Mouse (Mus musculus) lung, embryonic 15.5 days (tissue): Measurements from ENCODE around the gene Fam129c. TPM values are rescaled to one million over a fixed set of nuclear protein-coding genes. Genes with fewer than 3 reads are reported as not detected.

Experiments used
- ATAC-seq: fragments of 200-750 bp; cut with Nextera tagmentation; 2 replicates; pipeline ENCODE4 v1.8.0; 2017; ENCODE audit warnings: moderate number of reproducible peaks, borderline replicate concordance; ENCODE audit not compliant: low FRiP score, low TSS enrichment; ENCODE audit errors: extremely low read depth
- H3K27ac ChIP-seq: fragments of 300-500 bp; sonication (generic); 2 replicates; pipeline ENCODE4 v1.5.1; 2015; ENCODE audit warnings: moderate library complexity, mild to moderate bottlenecking, inconsistent platforms
- H3K27me3 ChIP-seq: fragments of 300-500 bp; sonication (generic); 2 replicates; pipeline ENCODE4 v1.6.1; 2015; ENCODE audit warnings: inconsistent platforms
- H3K36me3 ChIP-seq: fragments of 300-500 bp; sonication (generic); 2 replicates; pipeline ENCODE4 v1.6.1; 2015; ENCODE audit warnings: inconsistent platforms
- H3K4me1 ChIP-seq: fragments of 300-500 bp; sonication (generic); 2 replicates; pipeline ENCODE4 v1.6.1; 2015; ENCODE audit warnings: inconsistent platforms
- H3K4me2 ChIP-seq: fragments of 300-500 bp; sonication (generic); 2 replicates; pipeline ENCODE4 v1.6.1; 2015; ENCODE audit warnings: inconsistent platforms, mild to moderate bottlenecking, moderate library complexity
- H3K4me3 ChIP-seq: fragments of 300-500 bp; sonication (generic); 2 replicates; pipeline ENCODE4 v1.5.1; 2015; ENCODE audit warnings: mild to moderate bottlenecking, inconsistent platforms
- H3K9ac ChIP-seq: fragments of 300-500 bp; sonication (generic); 2 replicates; pipeline ENCODE4 v1.6.1; 2015; ENCODE audit warnings: inconsistent platforms
- H3K9me3 ChIP-seq: fragments of 300-500 bp; sonication (generic); 2 replicates; pipeline ENCODE4 v1.6.1; 2016; ENCODE audit warnings: inconsistent platforms
- WGBS: fragments of 180-500 bp; shearing (Covaris S2); methylation state at CpG from one replicate; pipeline ENCODE4 v1.1.7; 2015; 5-methylcytosine and 5-hydroxymethylcytosine counted together
- polyA plus RNA-seq: library from polyadenylated mRNA; unstranded; fragments of >200 nt; fragmentation: Nextera tagmentation; extraction: Ambion mirVana; gene quantifications from 2 replicates; pipeline ENCODE4 v1.2.1, GENCODE M21; 2015

Fam129c gene
- polyA plus RNA-seq, 1 experiment from 2014 or later: 3.1 TPM

DNA sequence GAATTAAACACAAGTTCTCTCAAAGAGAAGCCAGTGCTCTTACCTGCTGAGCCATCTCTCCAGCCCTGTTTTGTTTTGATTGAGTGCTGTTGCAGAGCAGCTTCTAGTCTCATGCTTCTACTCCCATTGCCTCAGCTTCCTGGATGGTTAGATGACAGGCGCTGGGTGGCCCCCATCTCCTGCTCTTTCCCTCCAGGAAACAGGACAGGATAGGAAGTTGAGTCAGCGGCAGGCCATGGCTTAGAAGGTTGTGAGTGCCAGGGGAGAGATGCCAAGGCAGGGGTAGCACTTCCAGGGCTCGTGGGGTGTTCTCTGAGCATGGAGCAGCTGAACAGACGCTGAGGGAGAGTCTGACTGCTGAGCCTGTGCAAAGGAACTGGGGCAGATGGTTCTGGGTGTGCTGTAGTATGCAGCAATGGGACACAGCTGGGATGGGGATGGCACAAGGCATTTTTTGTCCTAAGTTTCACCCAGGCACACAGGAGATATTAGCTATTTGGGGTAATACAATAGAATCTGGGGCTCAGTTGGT lies 19.5 kb upstream of the Fam129c start:
- 58% methylated on average over 4 of the region's 4 CpGs for WGBS
- H3K36me3 ChIP-seq: no peaks in the 10 kb centered on the region; the same call in 1 of the 2 replicates
- H3K4me1 ChIP-seq: peaks cover 3% of the 10 kb centered on the region
- H3K9me3 ChIP-seq: no peaks in the 10 kb centered on the region
- ATAC-seq: no peak
- H3K4me3 ChIP-seq: no peak overlapping the region
- no peak overlapping the region for H3K4me2 ChIP-seq
- H3K27me3 ChIP-seq: no peaks in the 10 kb centered on the region
- H3K27ac ChIP-seq: no peak overlapping the region
- H3K9ac ChIP-seq: no peak overlapping the region

DNA sequence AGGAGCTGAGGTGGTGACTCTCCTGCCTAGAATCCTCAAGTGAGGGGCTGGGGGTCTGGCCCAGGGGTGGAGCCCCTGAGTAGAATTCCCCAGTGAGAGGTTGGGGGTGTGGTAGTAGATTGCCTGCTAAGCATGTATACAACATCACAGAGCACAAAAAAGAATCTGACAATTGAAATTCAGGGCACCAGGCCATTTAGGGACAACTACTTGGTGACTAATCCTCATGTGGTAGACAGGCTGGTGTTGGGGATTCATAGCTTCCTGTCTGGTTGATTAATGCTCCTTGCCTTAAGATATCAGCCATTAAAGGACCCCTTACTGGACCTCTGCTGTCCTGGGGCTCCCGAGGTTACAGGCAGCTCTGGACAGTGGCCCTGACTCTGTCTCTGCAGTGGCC lies 18.4 kb upstream of the Fam129c start:
- H3K4me2 ChIP-seq: no peak overlapping the region
- no peak overlapping the region for H3K9ac ChIP-seq
- no peak overlapping the region for H3K4me3 ChIP-seq
- WGBS: 67% methylated on average over 1 of the region's 1 CpGs
- no peaks in the 10 kb centered on the region for H3K9me3 ChIP-seq
- ATAC-seq: no peak
- no peaks in the 10 kb centered on the region; the same call in 1 of the 2 replicates for H3K36me3 ChIP-seq
- no peak overlapping the region for H3K27ac ChIP-seq
- H3K27me3 ChIP-seq: no peaks in the 10 kb centered on the region
- no peaks in the 10 kb centered on the region for H3K4me1 ChIP-seq

DNA sequence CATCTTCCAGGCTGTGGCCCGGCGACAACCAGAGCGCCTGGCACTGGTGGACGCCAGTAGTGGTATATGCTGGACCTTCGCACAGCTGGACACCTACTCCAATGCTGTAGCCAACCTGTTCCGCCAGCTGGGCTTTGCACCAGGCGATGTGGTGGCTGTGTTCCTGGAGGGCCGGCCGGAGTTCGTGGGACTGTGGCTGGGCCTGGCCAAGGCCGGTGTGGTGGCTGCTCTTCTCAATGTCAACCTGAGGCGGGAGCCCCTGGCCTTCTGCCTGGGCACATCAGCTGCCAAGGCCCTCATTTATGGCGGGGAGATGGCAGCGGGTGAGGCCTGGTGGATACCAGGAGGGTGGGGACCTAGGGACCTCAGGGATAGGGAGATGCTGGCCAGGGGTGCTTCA lies 18.0 kb upstream of the Fam129c start:
- H3K9ac ChIP-seq: no peak overlapping the region
- whole genome bisulfite sequencing: 88% methylated on average over 14 of the region's 14 CpGs
- H3K4me1 ChIP-seq: no peaks in the 10 kb centered on the region
- H3K9me3 ChIP-seq: no peaks in the 10 kb centered on the region
- ATAC-seq: no peak
- H3K27ac ChIP-seq: no peak overlapping the region
- no peak overlapping the region for H3K4me3 ChIP-seq
- H3K4me2 ChIP-seq: no peak overlapping the region
- no peaks in the 10 kb centered on the region for H3K27me3 ChIP-seq
- peaks cover 2% of the 10 kb centered on the region; the same call in 1 of the 2 replicates for H3K36me3 ChIP-seq

DNA sequence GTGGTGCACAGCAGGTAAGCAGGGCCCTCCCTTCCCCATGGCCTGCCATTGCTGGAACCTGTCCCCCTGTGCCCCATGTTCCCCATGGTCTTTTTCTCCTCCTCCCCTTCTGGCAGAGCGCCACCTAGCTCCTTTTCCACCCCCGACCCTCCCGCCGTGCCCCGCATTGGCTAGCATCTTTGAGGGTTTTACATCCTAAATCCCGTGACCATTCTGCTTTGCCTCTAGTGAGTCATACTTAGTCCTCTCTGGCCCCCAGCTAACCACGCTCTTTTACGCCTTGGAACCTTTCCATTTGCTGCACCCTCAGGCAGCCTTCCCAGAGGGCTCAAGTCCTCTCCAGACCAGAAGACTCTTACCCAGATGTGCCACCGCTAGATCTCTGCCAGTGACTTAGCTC lies 17.2 kb upstream of the Fam129c start:
- Histone ChIP-seq H3K4me3 (no peak overlapping the region), H3K27me3 (no peaks in the 10 kb centered on the region), H3K27ac (no peak overlapping the region), H3K9ac (no peak overlapping the region), H3K36me3 (peaks cover 7% of the 10 kb centered on the region; the same call in 1 of the 2 replicates), H3K4me2 (no peak overlapping the region), H3K9me3 (no peaks in the 10 kb centered on the region), H3K4me1 (no peaks in the 10 kb centered on the region)
- 54% methylated on average over 9 of the region's 9 CpGs for WGBS
- ATAC-seq: no peak

DNA sequence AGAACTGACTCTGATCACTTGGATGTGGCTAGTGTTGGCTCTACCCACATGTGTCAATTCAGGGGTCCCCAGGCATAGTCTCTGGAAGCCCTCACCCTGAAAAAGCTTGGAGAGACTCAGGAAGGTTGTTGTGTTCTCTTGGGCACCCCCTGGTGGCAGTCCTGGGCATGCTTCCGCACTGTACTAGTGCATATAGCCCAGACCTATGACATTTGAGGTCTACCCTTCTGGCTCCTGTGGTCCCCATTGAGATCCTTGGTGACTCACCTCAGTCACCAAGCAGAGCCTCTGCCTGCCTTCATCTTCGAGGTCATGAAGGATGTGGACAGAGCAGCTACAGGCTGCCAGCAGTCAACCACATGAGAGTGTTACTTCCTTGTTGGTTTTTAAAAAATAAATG lies 10.6 kb upstream of the Fam129c start:
- Histone ChIP-seq H3K36me3 (peaks cover 7% of the 10 kb centered on the region; the same call in 1 of the 2 replicates), H3K4me1 (peaks cover 6% of the 10 kb centered on the region), H3K9ac (no peak overlapping the region), H3K4me3 (no peak overlapping the region), H3K9me3 (no peaks in the 10 kb centered on the region), H3K27ac (no peak overlapping the region), H3K27me3 (no peaks in the 10 kb centered on the region), H3K4me2 (no peak overlapping the region)
- ATAC-seq: no peak
- 72% methylated on average over 2 of the region's 2 CpGs for WGBS

DNA sequence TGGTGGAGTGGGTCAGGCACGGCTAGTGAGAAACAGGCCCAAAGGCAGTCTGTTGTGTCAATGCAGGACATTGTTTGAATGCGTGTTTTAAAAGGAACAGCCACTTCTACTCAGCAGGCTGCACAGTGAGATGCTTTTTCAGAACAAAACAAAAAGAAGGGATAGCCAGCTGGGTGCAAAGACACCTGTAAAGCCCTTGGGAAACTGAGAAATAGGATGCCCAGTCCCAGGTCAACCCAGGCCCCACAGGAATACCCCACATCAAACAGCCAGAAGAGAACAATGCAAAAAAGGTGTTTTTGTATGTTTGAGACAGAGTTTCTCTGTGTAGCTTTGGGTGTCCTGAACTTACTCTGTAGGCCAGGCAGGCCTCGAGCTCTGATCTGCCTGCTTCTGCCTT lies 8.7 kb upstream of the Fam129c start:
- Histone ChIP-seq H3K9ac (no peak overlapping the region), H3K4me1 (peaks cover 17% of the 10 kb centered on the region), H3K36me3 (peaks cover 7% of the 10 kb centered on the region; the same call in 1 of the 2 replicates), H3K4me2 (no peak overlapping the region), H3K27ac (no peak overlapping the region), H3K4me3 (no peak overlapping the region), H3K27me3 (no peaks in the 10 kb centered on the region), H3K9me3 (no peaks in the 10 kb centered on the region)
- WGBS: 61% methylated on average over 3 of the region's 3 CpGs
- no peak for ATAC-seq

DNA sequence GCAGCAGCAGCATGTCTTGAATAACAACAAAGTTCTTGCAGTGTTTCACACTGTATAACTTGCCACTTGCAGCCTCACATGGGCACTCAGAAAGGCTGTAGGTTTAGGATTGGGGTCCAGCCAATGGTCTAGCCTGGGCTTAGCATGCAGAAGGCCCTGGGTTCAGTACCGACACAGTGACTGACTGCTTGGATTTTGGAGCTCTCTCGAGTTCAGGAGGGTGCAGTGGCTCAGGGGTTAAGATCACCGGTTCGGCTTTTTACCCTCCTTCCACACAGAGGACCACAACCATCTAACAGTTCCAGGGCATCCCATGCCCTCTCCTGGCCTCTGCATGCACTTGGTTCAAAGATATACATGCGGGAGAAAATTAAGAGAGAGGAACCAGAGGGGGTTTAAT lies 6.4 kb upstream of the Fam129c start:
- no peaks in the 10 kb centered on the region; the same call in 1 of the 2 replicates for H3K36me3 ChIP-seq
- peak overlapping the region; percentile 83 for H3K9ac ChIP-seq
- H3K9me3 ChIP-seq: no peaks in the 10 kb centered on the region
- H3K4me1 ChIP-seq: peaks cover 21% of the 10 kb centered on the region
- ATAC-seq: no peak
- H3K27me3 ChIP-seq: no peaks in the 10 kb centered on the region
- WGBS: 13% methylated on average over 5 of the region's 5 CpGs
- H3K27ac ChIP-seq: no peak overlapping the region
- H3K4me2 ChIP-seq: peak overlapping the region; percentile 89
- peak overlapping the region; percentile 72 for H3K4me3 ChIP-seq

DNA sequence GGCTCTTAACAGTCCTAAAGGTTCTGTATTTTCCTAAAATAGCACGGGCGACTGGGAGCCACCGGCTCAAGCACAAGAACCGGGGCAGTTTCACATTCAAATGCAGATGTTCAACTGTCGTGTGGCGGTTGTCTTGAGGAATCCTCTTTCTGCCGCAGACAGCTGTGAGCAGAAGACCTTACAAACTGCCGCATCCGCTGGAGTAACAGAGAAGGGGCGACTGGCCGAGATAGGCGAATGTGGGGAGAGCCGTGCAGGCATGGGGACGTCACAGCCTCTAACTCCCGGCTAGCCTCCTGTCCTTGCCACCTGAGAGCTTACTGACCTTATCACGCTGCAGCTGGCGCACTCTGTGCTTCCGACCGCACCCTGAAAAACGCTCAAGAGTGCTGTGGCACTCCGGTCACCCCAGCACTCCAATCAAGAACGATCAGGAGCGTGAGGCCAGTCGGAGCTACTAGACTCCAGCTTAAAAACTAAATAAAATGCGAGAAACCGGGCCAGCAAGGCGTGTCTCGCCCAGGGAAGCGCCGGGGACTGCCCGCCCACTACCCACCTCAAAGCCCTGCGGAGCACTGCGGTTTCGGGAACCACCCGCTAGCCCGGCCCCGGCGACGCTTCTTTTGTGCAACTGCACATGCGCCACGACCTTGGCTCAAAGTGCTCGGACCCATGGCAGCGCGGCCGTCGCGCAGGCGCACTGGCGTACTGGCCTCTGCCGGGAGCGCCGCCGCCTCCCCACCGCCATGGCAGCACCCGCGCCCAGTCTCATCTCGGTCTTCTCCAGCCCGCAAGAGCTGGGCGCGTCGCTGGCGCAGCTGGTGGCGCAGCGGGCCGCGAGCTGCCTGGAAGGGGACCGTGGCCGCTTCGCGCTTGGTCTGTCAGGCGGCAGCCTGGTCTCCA lies 5.7 kb upstream of the Fam129c start, which contains the start of gene Pgls:
Gene Pgls, plus strand, starts transcription at position 706 of the 903 bp plus-strand sequence.
- Histone ChIP-seq H3K27ac (peak within 1 kb of the TSS; percentile 98), H3K4me2 (peak within 1 kb of the TSS; percentile 89), H3K4me3 (peak within 1 kb of the TSS; percentile 72), H3K36me3 (no peaks in the 10 kb centered on the region; the same call in 1 of the 2 replicates), H3K9ac (peak within 1 kb of the TSS; percentile 83), H3K4me1 (peaks cover 28% of the 10 kb centered on the region), H3K27me3 (no peaks in the 10 kb centered on the region), H3K9me3 (no peaks in the 10 kb centered on the region)
- peak; percentile 93 for ATAC-seq
- under 1% methylated on average over 71 of the region's 71 CpGs for WGBS

DNA sequence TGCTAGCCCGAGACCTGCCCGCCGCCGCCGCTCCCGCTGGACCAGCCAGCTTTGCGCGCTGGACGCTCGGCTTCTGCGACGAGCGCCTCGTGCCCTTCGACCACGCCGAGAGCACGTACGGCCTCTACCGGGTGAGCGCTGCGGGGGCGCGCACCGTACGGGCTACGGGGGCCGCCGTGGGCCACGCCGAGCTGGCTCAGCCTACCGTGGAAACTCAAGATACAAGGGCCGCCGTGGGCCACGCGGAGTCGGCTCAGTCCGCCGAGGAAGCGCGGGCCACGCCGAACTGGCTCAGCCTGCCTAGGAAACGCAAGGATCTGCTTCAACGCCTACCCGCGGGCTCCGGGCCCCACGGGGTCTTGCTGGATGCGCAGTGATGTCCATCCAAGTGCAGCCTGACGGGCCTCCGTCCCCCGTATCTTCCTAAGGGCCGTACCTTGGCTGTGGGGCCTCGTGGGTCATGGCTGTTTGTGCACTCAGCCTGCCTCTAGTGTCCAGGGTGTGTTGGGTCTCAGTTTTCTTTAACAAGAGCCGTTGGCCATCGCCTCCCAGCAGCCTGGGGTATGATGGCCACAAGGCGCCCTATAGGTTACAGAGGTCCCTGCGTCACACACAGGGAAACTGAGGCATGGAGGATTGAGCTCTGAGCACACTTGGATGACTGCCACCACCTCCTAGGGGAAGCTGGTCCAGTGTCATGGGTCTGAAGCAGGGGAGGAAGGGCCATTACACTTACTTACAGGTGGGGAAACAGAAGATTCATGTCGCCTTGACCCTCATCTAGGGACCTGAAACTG lies 4.9 kb upstream of the Fam129c start:
- peak; percentile 73 for ATAC-seq
- H3K9me3 ChIP-seq: no peaks in the 10 kb centered on the region
- no peaks in the 10 kb centered on the region; the same call in 1 of the 2 replicates for H3K36me3 ChIP-seq
- H3K27ac ChIP-seq: peak overlapping the region; percentile 98
- no peaks in the 10 kb centered on the region for H3K27me3 ChIP-seq
- peaks cover 28% of the 10 kb centered on the region for H3K4me1 ChIP-seq
- peak overlapping the region; percentile 72 for H3K4me3 ChIP-seq
- WGBS: 3% methylated on average over 60 of the region's 60 CpGs
- H3K4me2 ChIP-seq: peak overlapping the region; percentile 89
- H3K9ac ChIP-seq: peak overlapping the region; percentile 83

DNA sequence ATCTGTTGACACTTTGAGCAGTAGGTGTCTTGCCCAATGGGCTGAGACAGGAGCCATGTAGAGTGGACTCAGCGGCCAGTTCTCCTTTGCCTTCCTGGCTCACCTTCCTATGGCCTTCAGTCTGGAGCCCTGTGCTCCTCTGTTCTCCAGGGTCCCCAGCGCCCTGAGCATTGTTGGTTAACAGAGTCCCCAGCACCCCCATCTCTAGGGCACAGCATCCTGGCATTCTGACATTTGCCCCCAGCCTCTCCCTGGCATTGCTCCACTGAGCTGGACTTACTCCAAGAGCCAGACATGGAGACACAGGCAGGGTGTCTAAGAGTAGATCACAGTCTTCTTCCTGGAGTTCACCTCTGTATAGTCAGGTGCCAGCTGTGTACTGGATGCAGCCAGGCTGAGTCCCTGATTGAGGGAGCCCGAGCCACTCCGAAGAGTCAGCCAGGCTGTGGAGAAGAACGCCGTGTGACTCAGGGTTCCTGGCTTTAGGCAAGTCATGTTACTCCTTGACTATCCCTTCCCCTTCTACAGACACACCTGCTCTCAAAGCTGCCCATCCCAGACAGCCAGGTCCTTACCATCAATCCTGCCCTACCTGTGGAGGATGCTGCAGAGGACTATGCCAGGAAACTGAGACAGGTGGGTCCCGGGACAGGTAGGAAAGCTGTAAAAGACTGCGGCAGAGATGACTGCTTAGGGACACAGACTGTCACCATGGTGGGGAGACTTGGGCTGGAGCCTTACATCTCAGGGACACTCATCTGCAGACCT lies 3.7 kb upstream of the Fam129c start:
- Histone ChIP-seq H3K36me3 (no peaks in the 10 kb centered on the region; the same call in 1 of the 2 replicates), H3K4me1 (peaks cover 28% of the 10 kb centered on the region), H3K9me3 (no peaks in the 10 kb centered on the region), H3K9ac (no peak overlapping the region), H3K4me3 (peak overlapping the region; percentile 72; the same call in 1 of the 2 replicates), H3K4me2 (peak overlapping the region; percentile 89; the same call in 1 of the 2 replicates), H3K27me3 (no peaks in the 10 kb centered on the region), H3K27ac (no peak overlapping the region)
- 88% methylated on average over 8 of the region's 8 CpGs for WGBS
- ATAC-seq: no peak

DNA sequence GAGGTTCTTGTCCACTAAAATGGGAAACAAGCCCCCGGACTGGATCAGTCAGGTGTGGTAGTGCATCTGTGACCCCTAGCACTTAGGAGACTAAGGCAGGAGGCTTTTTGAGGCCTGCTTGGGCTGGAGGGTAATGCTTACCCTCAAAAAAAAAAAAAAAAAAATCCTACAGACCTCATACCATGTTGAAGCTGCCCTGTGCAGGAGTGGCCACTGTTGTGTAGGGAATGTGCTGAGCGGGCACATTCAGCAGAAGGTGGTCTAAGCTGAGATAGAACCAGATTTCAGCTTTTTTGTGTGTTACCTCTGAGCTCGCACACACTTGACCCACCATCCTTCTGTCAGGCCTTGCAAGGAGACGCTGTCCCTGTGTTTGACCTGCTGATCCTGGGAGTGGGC lies 3.1 kb upstream of the Fam129c start:
- ATAC-seq: no peak
- Histone ChIP-seq H3K36me3 (no peaks in the 10 kb centered on the region; the same call in 1 of the 2 replicates), H3K9ac (no peak overlapping the region), H3K9me3 (no peaks in the 10 kb centered on the region), H3K27me3 (no peaks in the 10 kb centered on the region), H3K4me3 (no peak overlapping the region), H3K27ac (no peak overlapping the region), H3K4me2 (no peak overlapping the region), H3K4me1 (peaks cover 28% of the 10 kb centered on the region)
- 86% methylated on average over 4 of the region's 4 CpGs for WGBS
